Mouse (Mus musculus) kidney, embryonic 15.5 days (tissue): Measurements from ENCODE around the gene Kirrel3. TPM values are rescaled to one million over a fixed set of nuclear protein-coding genes. Genes with fewer than 3 reads are reported as not detected.

ENCODE experiments used
- ATAC-seq: fragments of 200-750 bp; cut with Nextera tagmentation; replicated peaks from 2 replicates; pipeline ENCODE4 v1.8.0; 2017; ENCODE audit warnings: moderate TSS enrichment; ENCODE audit not compliant: low FRiP score
- H3K27ac ChIP-seq: fragments of 300-500 bp; sonication (generic); 2 replicates; pipeline ENCODE4 v1.5.1; 2015; ENCODE audit warnings: mild to moderate bottlenecking, inconsistent platforms
- H3K27me3 ChIP-seq: fragments of 300-500 bp; sonication (generic); 2 replicates; pipeline ENCODE4 v1.6.1; 2015; ENCODE audit warnings: inconsistent platforms
- H3K36me3 ChIP-seq: fragments of 300-500 bp; sonication (generic); 2 replicates; pipeline ENCODE4 v1.6.1; 2015; ENCODE audit warnings: inconsistent platforms
- H3K4me1 ChIP-seq: fragments of 300-500 bp; sonication (generic); 2 replicates; pipeline ENCODE4 v1.6.1; 2015; ENCODE audit warnings: inconsistent platforms
- H3K4me2 ChIP-seq: fragments of 300-500 bp; sonication (generic); 2 replicates; pipeline ENCODE4 v1.6.1; 2015; ENCODE audit warnings: moderate library complexity, mild to moderate bottlenecking, inconsistent platforms
- H3K4me3 ChIP-seq: fragments of 300-500 bp; sonication (generic); replicated peaks from 2 replicates; pipeline ENCODE4 v1.5.1; 2015; ENCODE audit warnings: mild to moderate bottlenecking, inconsistent platforms
- H3K9ac ChIP-seq: fragments of 300-500 bp; sonication (generic); 2 replicates; pipeline ENCODE4 v1.6.1; 2015; ENCODE audit warnings: mild to moderate bottlenecking, inconsistent platforms
- H3K9me3 ChIP-seq: fragments of 300-500 bp; sonication (generic); replicated peaks from 2 replicates; pipeline ENCODE4 v1.6.1; 2016; ENCODE audit warnings: inconsistent platforms
- WGBS: fragments of 180-500 bp; shearing (Covaris S2); methylation state at CpG from one replicate; pipeline ENCODE4 v1.1.7; 2015; ENCODE audit warnings: mixed read lengths; 5-methylcytosine and 5-hydroxymethylcytosine counted together
- polyA plus RNA-seq: library from polyadenylated mRNA; unstranded; fragments of >200 nt; fragmentation: Nextera tagmentation; extraction: Ambion mirVana; gene quantifications from 2 replicates; pipeline ENCODE4 v1.2.1, GENCODE M21; 2015

The Kirrel3 gene
- polyA plus RNA-seq, 1 experiment from 2014 or later: 3.4 TPM

DNA sequence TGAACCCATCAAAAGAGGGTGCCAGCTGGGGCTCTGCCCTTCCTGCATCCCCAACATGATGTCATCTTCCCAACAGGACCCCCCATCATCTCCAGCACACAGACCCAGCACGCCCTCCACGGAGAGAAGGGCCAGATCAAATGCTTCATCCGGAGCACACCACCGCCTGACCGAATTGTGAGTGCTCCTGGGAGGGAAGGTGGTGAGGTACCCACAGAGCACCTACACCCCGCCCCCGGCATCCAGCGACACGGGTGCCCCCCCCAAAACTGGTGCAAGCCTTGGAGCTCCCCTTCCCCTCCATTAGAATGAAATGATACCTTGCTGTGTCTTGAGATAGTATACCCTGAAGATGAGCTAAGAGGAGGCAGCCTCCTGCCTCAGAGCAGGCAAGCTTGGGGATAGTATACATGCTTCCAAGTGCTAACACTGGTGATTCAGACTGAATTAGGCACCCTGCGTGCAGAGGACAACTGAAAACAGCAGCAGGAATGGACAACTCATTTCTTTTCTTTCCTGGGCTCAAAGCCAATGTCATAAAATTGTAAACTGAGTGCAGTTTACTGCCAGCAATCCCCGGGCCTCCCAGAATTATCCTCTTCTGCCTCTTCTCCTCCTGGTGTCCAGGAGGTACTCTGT is 534.4 kb downstream of the Kirrel3 start:
- Histone ChIP-seq H3K27ac (no peak overlapping the region), H3K9me3 (no peaks in the 10 kb centered on the region), H3K9ac (no peak overlapping the region), H3K36me3 (no peaks in the 10 kb centered on the region), H3K4me2 (no peak overlapping the region), H3K4me3 (no peak overlapping the region), H3K27me3 (peaks cover 17% of the 10 kb centered on the region), H3K4me1 (peaks cover 26% of the 10 kb centered on the region)
- WGBS: 54% methylated on average over 11 of the region's 11 CpGs
- no peak for ATAC-seq

DNA sequence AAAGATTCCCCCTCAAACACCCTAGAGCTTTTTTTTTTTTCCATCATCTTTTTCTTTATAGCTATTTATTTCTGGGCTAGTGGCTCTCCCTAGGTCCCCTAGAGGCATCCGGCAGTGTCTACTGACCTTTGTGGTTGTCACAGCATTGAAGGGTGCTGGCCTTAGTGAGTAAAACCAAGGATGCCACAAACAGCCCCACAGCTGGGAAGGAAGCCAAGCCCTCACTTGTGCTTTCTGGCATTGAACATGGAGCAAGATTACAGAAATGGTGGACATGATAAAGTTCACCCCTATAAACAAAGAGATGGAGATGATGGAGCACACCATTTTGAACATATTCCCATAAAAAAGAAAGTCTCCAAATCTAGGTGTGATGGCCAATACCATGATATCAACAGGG is 536.0 kb downstream of the Kirrel3 start:
- no peak for ATAC-seq
- H3K27me3 ChIP-seq: peaks cover 24% of the 10 kb centered on the region
- H3K9ac ChIP-seq: no peak overlapping the region
- no peaks in the 10 kb centered on the region for H3K36me3 ChIP-seq
- 88% methylated on average over 1 of the region's 1 CpGs for WGBS
- no peak overlapping the region for H3K4me3 ChIP-seq
- H3K4me2 ChIP-seq: no peak overlapping the region
- H3K9me3 ChIP-seq: no peaks in the 10 kb centered on the region
- H3K4me1 ChIP-seq: peaks cover 36% of the 10 kb centered on the region
- H3K27ac ChIP-seq: no peak overlapping the region

DNA sequence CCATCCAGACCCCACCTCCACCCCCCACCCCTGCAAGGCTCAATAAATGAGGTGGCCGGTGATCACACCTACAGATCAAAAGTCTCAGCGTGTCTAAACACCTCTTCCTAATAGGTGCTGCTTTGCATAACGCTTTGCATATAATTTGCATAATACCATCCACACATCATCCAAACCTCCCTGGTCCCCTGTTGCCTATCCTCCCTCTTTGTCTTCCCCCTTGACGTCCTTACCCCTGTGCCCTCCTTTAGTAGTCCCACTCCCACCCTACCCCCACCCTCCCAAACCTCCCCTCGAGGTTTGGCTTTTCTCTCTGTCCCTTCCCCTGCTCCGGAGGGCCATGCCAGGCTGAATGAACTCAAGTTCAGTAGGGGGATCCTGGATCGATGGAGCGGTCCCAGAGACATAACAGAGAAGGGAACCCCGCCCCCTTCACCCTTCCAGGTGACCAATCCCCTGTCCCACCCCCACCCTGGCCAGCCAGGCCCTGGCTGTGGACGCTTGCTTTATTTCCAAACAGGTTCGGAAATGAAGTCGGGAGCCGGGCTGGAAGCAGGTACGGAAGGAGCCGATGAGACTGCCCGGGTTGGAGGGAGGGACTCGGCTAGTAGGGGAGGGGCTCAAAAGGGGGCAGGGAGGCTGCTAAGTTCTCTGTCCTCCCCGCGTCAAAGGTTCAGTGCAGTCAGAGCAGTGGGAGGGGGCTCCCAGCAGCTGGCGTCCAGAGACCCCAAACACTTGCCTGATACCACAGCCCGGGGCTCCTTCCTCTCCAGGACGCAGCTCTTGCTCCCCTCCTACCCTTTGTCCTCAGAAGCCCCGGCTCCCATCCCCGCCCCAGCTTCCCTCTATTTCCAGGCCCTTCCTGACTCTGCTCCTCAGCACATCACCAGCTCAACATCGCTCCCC is 539.1 kb downstream of the Kirrel3 start:
- H3K27ac ChIP-seq: no peak overlapping the region
- 5% methylated on average over 25 of the region's 25 CpGs for WGBS
- 0 out of 2 replicates have a peak, but pooled peaks cover 14% of the 10 kb centered on the region for H3K27me3 ChIP-seq
- H3K36me3 ChIP-seq: no peaks in the 10 kb centered on the region
- peak overlapping the region; percentile 42 for H3K4me3 ChIP-seq
- no peaks in the 10 kb centered on the region for H3K9me3 ChIP-seq
- 0 out of 2 replicates have a peak overlapping the region, but pooled peaks have one; percentile 29 for H3K9ac ChIP-seq
- peaks cover 23% of the 10 kb centered on the region for H3K4me1 ChIP-seq
- peak; percentile 46 for ATAC-seq
- peak overlapping the region; percentile 74 for H3K4me2 ChIP-seq

DNA sequence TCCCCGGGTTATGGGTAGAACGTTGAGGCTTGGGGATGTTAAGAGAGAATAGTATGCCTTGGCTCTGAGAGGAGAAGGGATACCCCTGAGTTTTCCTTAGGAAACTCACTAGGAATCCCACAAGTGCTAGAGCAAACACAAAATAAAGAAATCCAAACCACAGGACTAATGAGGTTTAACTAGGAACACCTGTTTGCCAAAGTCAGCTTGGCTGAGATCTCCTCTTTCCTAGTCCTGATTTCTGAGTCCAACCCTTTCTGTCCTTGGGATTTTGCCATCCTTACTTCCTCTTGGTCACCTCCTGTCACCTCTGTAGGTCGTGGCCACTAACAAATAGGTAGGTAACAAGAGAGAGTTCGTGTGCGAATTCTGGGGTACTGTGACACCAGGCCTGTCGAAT is 540.6 kb downstream of the Kirrel3 start:
- 0 out of 2 replicates have a peak, but pooled peaks cover 14% of the 10 kb centered on the region for H3K27me3 ChIP-seq
- no peak overlapping the region for H3K27ac ChIP-seq
- H3K9me3 ChIP-seq: no peaks in the 10 kb centered on the region
- ATAC-seq: no peak
- H3K4me1 ChIP-seq: peaks cover 18% of the 10 kb centered on the region
- 83% methylated on average over 6 of the region's 6 CpGs for WGBS
- H3K4me3 ChIP-seq: no peak overlapping the region
- H3K4me2 ChIP-seq: no peak overlapping the region
- no peaks in the 10 kb centered on the region for H3K36me3 ChIP-seq
- H3K9ac ChIP-seq: no peak overlapping the region

DNA sequence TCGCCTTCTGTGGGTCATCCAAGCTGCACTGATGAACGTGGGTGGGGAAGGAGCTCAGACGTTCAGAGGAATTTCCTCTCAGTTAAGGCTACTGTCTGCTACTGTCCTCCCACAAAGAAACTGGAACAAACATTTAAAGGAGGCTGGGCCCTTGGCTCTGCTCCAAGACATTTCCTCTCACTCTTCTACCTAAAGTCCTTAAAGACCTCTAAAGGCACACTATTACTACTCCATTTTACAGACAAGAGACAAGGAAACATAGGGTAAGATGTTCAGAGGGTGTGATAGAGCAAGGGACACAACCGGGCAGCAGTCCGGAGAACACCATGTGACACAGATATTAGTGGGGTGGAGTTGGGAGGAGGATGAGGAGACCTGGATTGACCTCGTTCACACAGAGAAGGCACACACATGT is 541.2 kb downstream of the Kirrel3 start:
- Histone ChIP-seq H3K27me3 (0 out of 2 replicates have a peak, but pooled peaks cover 14% of the 10 kb centered on the region), H3K4me3 (no peak overlapping the region), H3K9me3 (no peaks in the 10 kb centered on the region), H3K9ac (no peak overlapping the region), H3K4me2 (no peak overlapping the region), H3K4me1 (peaks cover 18% of the 10 kb centered on the region), H3K27ac (no peak overlapping the region), H3K36me3 (no peaks in the 10 kb centered on the region)
- 48% methylated on average over 6 of the region's 6 CpGs for WGBS
- ATAC-seq: no peak

DNA sequence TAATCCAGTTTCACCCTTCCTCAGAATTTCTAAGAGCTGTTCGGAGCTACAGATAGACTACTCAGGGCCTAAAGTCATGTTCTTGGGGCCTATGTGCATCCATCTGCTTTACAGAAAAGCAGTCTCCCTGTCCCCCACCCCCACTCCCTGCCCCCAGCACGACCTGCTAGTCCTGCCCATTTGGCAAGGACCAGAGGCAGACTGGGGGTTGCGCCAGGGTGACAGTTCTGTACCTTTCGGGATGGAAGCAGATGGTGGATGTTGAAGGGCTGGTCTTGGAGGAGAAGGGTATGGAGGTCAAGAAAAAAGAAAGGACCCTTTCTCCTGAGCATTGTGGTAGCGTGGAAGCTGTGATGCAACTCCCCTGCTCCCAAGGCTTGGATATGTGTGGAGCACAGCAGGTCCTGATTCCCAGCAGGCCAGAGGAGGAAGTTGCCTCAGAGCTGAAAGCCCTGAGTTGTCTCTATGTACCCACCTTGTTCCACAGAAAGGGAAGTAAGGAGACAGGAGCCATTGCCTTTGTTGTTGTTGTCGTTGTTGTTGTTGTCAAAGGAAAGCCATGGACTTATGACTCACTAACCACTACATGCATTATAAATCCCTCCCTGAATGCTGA is 541.8 kb downstream of the Kirrel3 start:
- ATAC-seq: no peak
- Histone ChIP-seq H3K9ac (no peak overlapping the region), H3K4me1 (peaks cover 18% of the 10 kb centered on the region), H3K27ac (no peak overlapping the region), H3K9me3 (no peaks in the 10 kb centered on the region), H3K36me3 (no peaks in the 10 kb centered on the region), H3K4me3 (no peak overlapping the region), H3K27me3 (0 out of 2 replicates have a peak, but pooled peaks cover 14% of the 10 kb centered on the region), H3K4me2 (no peak overlapping the region)
- WGBS: 77% methylated on average over 6 of the region's 6 CpGs

DNA sequence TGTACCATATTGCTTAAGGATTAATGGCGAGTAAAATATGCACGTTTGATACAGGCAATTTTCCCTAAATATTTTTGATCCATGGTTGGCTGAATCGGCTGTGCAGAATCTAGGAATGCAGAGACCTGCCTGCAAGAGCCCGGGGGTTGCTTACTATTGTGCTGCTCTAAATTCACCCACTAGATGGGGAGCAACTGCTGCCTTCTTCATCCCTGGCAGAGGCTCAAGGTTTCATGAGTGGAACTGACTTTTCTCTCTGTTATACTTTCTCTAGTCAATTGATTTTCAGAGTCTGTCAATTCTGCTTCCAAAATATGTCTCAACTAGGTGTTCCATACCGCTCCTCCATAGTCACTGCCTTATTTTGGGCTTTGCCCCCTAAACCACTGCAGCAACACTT is 545.1 kb downstream of the Kirrel3 start:
- Histone ChIP-seq H3K9me3 (no peaks in the 10 kb centered on the region), H3K27me3 (0 out of 2 replicates have a peak, but pooled peaks cover 3% of the 10 kb centered on the region), H3K27ac (no peak overlapping the region), H3K36me3 (no peaks in the 10 kb centered on the region), H3K4me1 (peaks cover 9% of the 10 kb centered on the region; the same call in 1 of the 2 replicates), H3K4me2 (no peak overlapping the region), H3K9ac (no peak overlapping the region), H3K4me3 (no peak overlapping the region)
- ATAC-seq: no peak
- WGBS: 71% methylated on average over 5 of the region's 5 CpGs

DNA sequence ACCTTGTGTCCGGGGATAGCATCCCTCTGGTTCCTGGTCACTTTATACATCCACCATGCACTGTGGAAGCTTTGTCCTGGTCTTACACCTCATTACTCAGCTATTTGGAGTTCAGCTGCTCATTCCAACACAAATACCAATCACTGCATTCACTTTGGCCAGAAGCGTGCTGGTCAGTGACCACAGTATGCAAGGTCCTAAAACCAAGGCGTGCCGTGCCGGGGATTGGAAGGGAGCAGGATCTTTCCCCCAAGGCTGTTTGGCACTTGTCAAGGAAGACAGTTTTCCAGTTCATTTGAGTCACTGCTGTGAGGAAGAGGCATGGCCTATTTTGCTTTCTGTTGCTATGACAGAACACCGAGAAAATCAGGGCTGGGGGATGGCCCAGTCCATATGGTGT is 546.8 kb downstream of the Kirrel3 start:
- no peak overlapping the region for H3K9ac ChIP-seq
- no peak overlapping the region for H3K27ac ChIP-seq
- no peaks in the 10 kb centered on the region for H3K27me3 ChIP-seq
- no peak for ATAC-seq
- H3K36me3 ChIP-seq: no peaks in the 10 kb centered on the region
- H3K9me3 ChIP-seq: no peaks in the 10 kb centered on the region; the same call in 1 of the 2 replicates
- H3K4me1 ChIP-seq: 0 out of 2 replicates have a peak, but pooled peaks cover 3% of the 10 kb centered on the region
- WGBS: 64% methylated on average over 6 of the region's 6 CpGs
- no peak overlapping the region for H3K4me2 ChIP-seq
- H3K4me3 ChIP-seq: no peak overlapping the region

DNA sequence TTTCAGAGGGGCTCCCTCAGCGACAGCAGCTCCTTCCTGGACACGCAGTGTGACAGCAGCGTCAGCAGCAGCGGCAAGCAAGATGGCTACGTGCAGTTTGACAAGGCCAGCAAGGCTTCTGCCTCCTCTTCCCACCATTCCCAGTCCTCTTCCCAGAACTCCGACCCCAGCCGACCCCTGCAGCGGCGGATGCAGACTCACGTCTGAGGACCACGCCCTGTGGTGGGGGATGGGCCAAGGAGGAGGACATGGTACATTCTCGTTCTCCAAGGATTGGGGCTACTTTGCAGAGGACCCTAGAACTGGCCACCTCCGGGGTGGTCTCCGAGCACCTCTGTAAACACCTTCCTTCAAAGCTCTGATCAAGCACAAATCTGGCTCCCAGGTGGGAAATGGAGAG is 549.4 kb downstream of the Kirrel3 start:
- H3K27me3 ChIP-seq: no peaks in the 10 kb centered on the region
- H3K4me1 ChIP-seq: peaks cover 16% of the 10 kb centered on the region; the same call in 1 of the 2 replicates
- no peaks in the 10 kb centered on the region for H3K36me3 ChIP-seq
- no peak overlapping the region for H3K9ac ChIP-seq
- no peak overlapping the region for H3K27ac ChIP-seq
- ATAC-seq: no peak
- no peaks in the 10 kb centered on the region; the same call in 1 of the 2 replicates for H3K9me3 ChIP-seq
- WGBS: 54% methylated on average over 14 of the region's 14 CpGs
- no peak overlapping the region for H3K4me3 ChIP-seq
- no peak overlapping the region for H3K4me2 ChIP-seq

DNA sequence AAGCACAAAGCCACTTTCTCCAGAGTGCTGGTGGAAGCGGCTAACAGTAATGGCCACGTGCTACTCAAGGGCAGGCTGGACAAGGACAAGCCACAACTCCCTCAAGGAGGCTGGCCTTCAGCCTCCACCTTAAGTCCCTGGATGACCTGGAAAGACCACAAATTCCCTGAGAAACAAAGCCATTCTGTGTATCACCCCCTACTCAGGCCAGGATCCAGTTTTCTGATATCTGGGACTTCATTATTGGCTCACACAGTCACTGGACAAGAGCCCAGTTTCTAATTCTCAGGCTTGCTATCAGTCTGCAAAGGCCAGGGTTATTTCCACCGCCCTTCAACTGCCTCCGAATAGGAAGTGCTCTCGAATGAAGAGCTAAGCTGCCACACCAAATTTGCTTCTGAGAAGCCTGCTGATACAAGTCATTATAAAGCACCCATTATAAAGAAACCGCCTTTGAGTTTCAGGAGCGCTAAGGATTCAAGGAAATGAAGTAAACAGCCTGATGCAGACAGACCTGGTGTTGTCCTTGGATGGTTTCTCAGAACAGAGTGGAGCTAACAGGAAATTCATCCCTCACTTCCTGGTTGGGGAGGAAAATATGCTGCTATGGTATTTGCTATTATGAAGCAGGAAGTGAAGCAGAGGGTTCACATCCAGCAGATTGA is 553.4 kb downstream of the Kirrel3 start:
- Histone ChIP-seq H3K27ac (peak overlapping the region; percentile 80), H3K27me3 (no peaks in the 10 kb centered on the region), H3K9me3 (no peaks in the 10 kb centered on the region; the same call in 1 of the 2 replicates), H3K36me3 (no peaks in the 10 kb centered on the region), H3K9ac (no peak overlapping the region), H3K4me1 (peaks cover 19% of the 10 kb centered on the region), H3K4me3 (no peak overlapping the region), H3K4me2 (no peak overlapping the region)
- no peak for ATAC-seq
- WGBS: 55% methylated on average over 7 of the region's 7 CpGs

DNA sequence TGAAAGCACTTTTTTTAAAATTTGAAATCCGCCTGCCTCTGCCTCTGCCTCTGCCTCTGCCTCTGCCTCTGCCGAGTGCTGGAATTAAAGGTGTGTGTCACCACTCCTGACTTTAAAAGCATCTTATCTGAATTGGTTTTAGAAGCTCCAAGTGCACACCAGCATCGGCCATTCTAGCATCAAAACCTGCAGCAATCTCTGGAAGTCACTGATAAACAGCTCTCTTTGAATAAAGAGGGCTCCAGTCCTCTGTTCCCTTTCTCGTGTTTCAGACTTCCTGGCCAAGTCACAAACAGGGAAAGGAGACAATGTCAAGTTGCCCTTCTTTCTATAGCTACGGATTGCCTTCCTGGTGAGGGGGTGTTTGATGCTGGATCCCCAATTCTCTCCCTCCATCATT is 554.2 kb downstream of the Kirrel3 start:
- Histone ChIP-seq H3K27ac (peak overlapping the region; percentile 54), H3K4me1 (peaks cover 26% of the 10 kb centered on the region)
- no peak for ATAC-seq

More for the DNA sequence above, 554.2 kb downstream of the Kirrel3 start:
- Histone ChIP-seq H3K27me3 (no peaks in the 10 kb centered on the region), H3K4me3 (no peak overlapping the region), H3K9ac (no peak overlapping the region), H3K36me3 (no peaks in the 10 kb centered on the region), H3K9me3 (no peaks in the 10 kb centered on the region; the same call in 1 of the 2 replicates), H3K4me2 (no peak overlapping the region)
- 54% methylated on average over 5 of the region's 5 CpGs for WGBS
